Mouse (Mus musculus) testis, adult 2 months (tissue): ENCODE results near the gene Cct5.

Source experiments
- CTCF ChIP-seq: fragments of 200-500 bp; IDR thresholded peaks from 2 replicates; pipeline ENCODE4 v1.5.1; 2012; ENCODE audit warnings: low read depth, mild to moderate bottlenecking, inconsistent platforms, low read length, moderate library complexity; ENCODE audit not compliant: control insufficient read depth, insufficient read depth, insufficient replicate concordance
- POLR2A ChIP-seq: fragments of 200-500 bp; IDR thresholded peaks from 2 replicates; pipeline ENCODE4 v1.6.1; 2012; ENCODE audit warnings: low read depth, mild to moderate bottlenecking, inconsistent platforms, low read length, moderate library complexity; ENCODE audit not compliant: control insufficient read depth

- no peak for TF ChIP-seq CTCF
- TF ChIP-seq POLR2A: no peak
Measured at GRCm38 (mm10) chr15:31631396-31631858, 29.8 kb upstream of the Cct5 start.
